In genomic region chr4:154898506-154899446, GRCm38 (mm10) we compare ENCODE assay signal across 8 mouse cellular contexts. TPM values are rescaled to one million over a fixed set of nuclear protein-coding genes. Genes with fewer than 3 reads are reported as not detected.
DNase-seq lines count a peak whose midpoint lies in the region; ATAC-seq lines count a peak whose summit lies in the region.

Gene Fam213b (minus strand): TSS chr4:154899135.

- H3K4me3 ChIP-seq in lung, embryonic 16.5 days (ENCODE audit: low read length): peak within 1 kb of the TSS; percentile 67

- peak within 1 kb of the TSS; percentile 98 for H3K4me2 ChIP-seq in lung, embryonic 16.5 days (ENCODE audit: low read depth, low read length)

- H3K36me3 ChIP-seq in lung, embryonic 16.5 days (ENCODE audit: control insufficient read depth, insufficient read depth, low read length): no peaks in the 10 kb centered on the region

- H3K9me3 ChIP-seq in lung, embryonic 16.5 days (ENCODE audit: control insufficient read depth, low read length): no peaks in the 10 kb centered on the region

- peak within 1 kb of the TSS; percentile 41 for H3K27ac ChIP-seq in lung, embryonic 16.5 days (ENCODE audit: low read length)

- peak; percentile 89 for ATAC-seq in frontal cortex, adult (ENCODE audit: low TSS enrichment)
- ATAC-seq in hematopoietic stem cell, adult 5-6 weeks (replicated peaks in 1 of 2; ENCODE audit: insufficient read depth in 1 of 2, low FRiP score in 2 of 2, low TSS enrichment in 1 of 2, low read depth in 1 of 2, poor library complexity in 2 of 2, severe bottlenecking in 2 of 2): peak; percentile 85 to 90
- ATAC-seq in lung, embryonic 16.5 days (ENCODE audit: low read depth): peak; percentile 99

- whole genome bisulfite sequencing in lung, embryonic 16.5 days: 2% methylated on average over 43 of the region's 43 CpGs

- H3K4me1 ChIP-seq in lung, embryonic 16.5 days (replicated peaks; ENCODE audit: control insufficient read depth, insufficient read depth, low read length): peaks cover 14% of the 10 kb centered on the region; the same call in 1 of the 2 replicates

- H3K9ac ChIP-seq in lung, embryonic 16.5 days (ENCODE audit: low read length): peak within 1 kb of the TSS; percentile 80

- DNase-seq in R1 (ENCODE audit: low read depth, low spot score): peak; percentile 98
- DNase-seq in cerebellum, adult 9-11 months: peak; percentile 92
- peak; percentile 91 for DNase-seq in layer of hippocampus, adult 9-11 months
- DNase-seq in ovary, postnatal 36 days (ENCODE audit: low spot score): peak; percentile 80
- DNase-seq in thymus, postnatal 36 days: peak; percentile 61 to 74

- H3K27me3 ChIP-seq in lung, embryonic 16.5 days (ENCODE audit: control insufficient read depth, insufficient read depth, low read depth, low read length): no peaks in the 10 kb centered on the region

RNA-seq across cellular contexts. Expression of gene Fam213b, which starts in this region (rescaled TPM):
- 0.94 and 2.0 TPM in 2 replicates for total RNA-seq in hematopoietic stem cell, adult 5-6 weeks (2017)
- polyA plus RNA-seq in lung, embryonic 16.5 days (2015; fragmentation: Nextera tagmentation; extraction: Ambion mirVana): 31.4 and 34.6 TPM in 2 replicates

Comparison
In these comparisons a context has a peak if more than half of its experiments do, and no peak if none do; other contexts are left out.
1. Peak in every context shown above with its lines: DNase-seq, ATAC-seq, H3K4me3 ChIP-seq and H3K27ac ChIP-seq.